Mouse (Mus musculus): ENCODE data around the gene Pknox1. TPM values are rescaled to one million over a fixed set of nuclear protein-coding genes. Genes with fewer than 3 reads are reported as not detected.
"Not testable (repeated sequence)": the region's sequence is repeated elsewhere in the genome, so short reads cannot be mapped to it uniquely, and the experiment has no call there.

Pknox1 gene
- polyA plus RNA-seq, 1 experiment from 2014 or later: 15.0 TPM

DNA sequence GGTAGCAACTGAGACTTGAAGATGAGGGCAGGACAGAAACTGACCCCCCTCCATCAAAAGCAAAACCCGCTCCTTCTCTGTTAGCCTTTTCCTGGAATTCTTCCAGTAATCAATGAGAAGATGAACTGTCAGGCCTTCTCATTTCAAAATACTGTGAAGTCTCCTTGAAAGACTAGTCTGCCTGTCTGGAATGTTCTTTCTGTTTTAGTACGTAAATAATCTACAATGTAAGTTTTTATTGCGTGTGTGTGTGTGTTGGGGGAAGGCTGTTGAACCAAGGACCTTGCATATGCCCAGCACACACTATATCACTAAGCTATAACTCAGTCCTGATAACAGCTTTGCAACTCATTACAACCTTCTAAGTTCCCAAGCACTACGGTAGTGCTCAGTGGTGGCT lies 39.4 kb upstream of the Pknox1 start:
- TF ChIP-seq EP300 (IDR thresholded peaks at IDR 0.05) (no peak), CTCF (IDR thresholded peaks at IDR 0.05) (no peak)
- DNase-seq (ENCODE audit: low spot score) (peak; percentile 53), ATAC-seq (no peak)
- H3K4me3 ChIP-seq (ENCODE audit: low read depth, low read length): no peak overlapping the region
- H3K4me1 ChIP-seq (ENCODE audit: insufficient read depth, low read depth, low read length): no peaks in the 10 kb centered on the region; the same call in 1 of the 2 replicates
- H3K27ac ChIP-seq (ENCODE audit: low read length): no peak overlapping the region
- H3K36me3 ChIP-seq (ENCODE audit: insufficient read depth, low read length): peaks cover 9% of the 10 kb centered on the region
- H3K27me3 ChIP-seq (replicated peaks; ENCODE audit: insufficient read depth, low read length): no peaks in the 10 kb centered on the region
- H3K9ac ChIP-seq (replicated peaks; ENCODE audit: low read depth): no peak overlapping the region
- no peaks in the 10 kb centered on the region for H3K9me3 ChIP-seq (ENCODE audit: low read length)
- no peak overlapping the region for H3K4me2 ChIP-seq (replicated peaks; ENCODE audit: low read depth, low read length)
- 64% methylated on average over 4 of the region's 4 CpGs for WGBS

DNA sequence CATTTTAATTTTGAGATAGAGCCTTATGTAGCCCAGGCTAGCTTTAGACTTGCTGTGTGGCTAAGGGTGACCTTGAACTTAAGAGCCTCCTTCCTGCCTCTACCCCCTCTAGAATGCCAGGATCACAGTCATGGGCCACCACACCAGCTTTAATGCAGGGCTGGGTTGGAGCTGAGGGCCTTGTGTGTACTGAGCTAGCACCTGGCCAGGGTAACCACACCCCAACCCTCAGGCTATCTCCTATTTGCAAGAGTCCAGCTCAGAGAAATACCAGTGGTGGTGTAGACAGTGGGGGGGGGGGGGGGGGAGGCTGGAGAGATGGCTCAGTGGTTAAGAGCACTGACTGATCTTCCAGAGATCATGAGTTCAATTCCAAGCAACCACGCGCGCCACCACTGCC lies 38.7 kb upstream of the Pknox1 start:
- no peak for TF ChIP-seq EP300 (IDR thresholded peaks at IDR 0.05)
- no peak for TF ChIP-seq CTCF (IDR thresholded peaks at IDR 0.05)
- ATAC-seq: no peak
- DNase-seq (ENCODE audit: low spot score): no peak
- Histone ChIP-seq H3K4me1 (ENCODE audit: insufficient read depth, low read depth, low read length) (no peaks in the 10 kb centered on the region; the same call in 1 of the 2 replicates), H3K9ac (replicated peaks; ENCODE audit: low read depth) (no peak overlapping the region), H3K36me3 (ENCODE audit: insufficient read depth, low read length) (peaks cover 12% of the 10 kb centered on the region), H3K4me3 (ENCODE audit: low read depth, low read length) (no peak overlapping the region), H3K27me3 (replicated peaks; ENCODE audit: insufficient read depth, low read length) (no peaks in the 10 kb centered on the region), H3K9me3 (ENCODE audit: low read length) (no peaks in the 10 kb centered on the region), H3K4me2 (replicated peaks; ENCODE audit: low read depth, low read length) (no peak overlapping the region), H3K27ac (ENCODE audit: low read length) (no peak overlapping the region)
- WGBS: 93% methylated on average over 3 of the region's 3 CpGs

- peaks cover 15% of the 10 kb centered on the region for H3K36me3 ChIP-seq (ENCODE audit: insufficient read depth, low read length)
- no peaks in the 10 kb centered on the region for H3K4me1 ChIP-seq (ENCODE audit: insufficient read depth, low read depth, low read length)
- H3K27me3 ChIP-seq (replicated peaks; ENCODE audit: insufficient read depth, low read length): no peaks in the 10 kb centered on the region
- TF ChIP-seq EP300 (IDR thresholded peaks at IDR 0.05) (no peak), CTCF (IDR thresholded peaks at IDR 0.05) (peak; percentile 70)
- no peak overlapping the region; the same call in 1 of the 2 replicates for H3K4me2 ChIP-seq (replicated peaks; ENCODE audit: low read depth, low read length)
- no peak overlapping the region for H3K9ac ChIP-seq (replicated peaks; ENCODE audit: low read depth)
- no peak overlapping the region for H3K27ac ChIP-seq (ENCODE audit: low read length)
- no peak overlapping the region for H3K4me3 ChIP-seq (ENCODE audit: low read depth, low read length)
- no peaks in the 10 kb centered on the region for H3K9me3 ChIP-seq (ENCODE audit: low read length)
- WGBS: 32% methylated on average over 15 of the region's 15 CpGs
- ATAC-seq (peak; percentile 56; the same call in 1 of the 2 replicates), DNase-seq (ENCODE audit: low spot score) (peak; percentile 86)
These were observed 35.2 kb upstream of the Pknox1 start for GRCm38 (mm10) chr17:31529314-31529713.

GRCm38 (mm10) chr17:31531441-31532158 lies 32.9 kb upstream of the Pknox1 start:
- 81% methylated on average over 14 of the region's 14 CpGs for WGBS
- H3K9ac ChIP-seq (replicated peaks; ENCODE audit: low read depth): no peak overlapping the region
- peaks cover 15% of the 10 kb centered on the region for H3K36me3 ChIP-seq (ENCODE audit: insufficient read depth, low read length)
- H3K9me3 ChIP-seq (ENCODE audit: low read length): no peaks in the 10 kb centered on the region
- no peak for TF ChIP-seq EP300 (IDR thresholded peaks at IDR 0.05)
- no peak for TF ChIP-seq CTCF (IDR thresholded peaks at IDR 0.05)
- no peak overlapping the region for H3K4me3 ChIP-seq (ENCODE audit: low read depth, low read length)
- no peaks in the 10 kb centered on the region for H3K27me3 ChIP-seq (replicated peaks; ENCODE audit: insufficient read depth, low read length)
- H3K4me1 ChIP-seq (ENCODE audit: insufficient read depth, low read depth, low read length): peaks cover 6% of the 10 kb centered on the region; the same call in 1 of the 2 replicates
- no peak overlapping the region for H3K4me2 ChIP-seq (replicated peaks; ENCODE audit: low read depth, low read length)
- ATAC-seq (no peak), DNase-seq (ENCODE audit: low spot score) (peak; percentile 22)
- H3K27ac ChIP-seq (ENCODE audit: low read length): no peak overlapping the region

DNA sequence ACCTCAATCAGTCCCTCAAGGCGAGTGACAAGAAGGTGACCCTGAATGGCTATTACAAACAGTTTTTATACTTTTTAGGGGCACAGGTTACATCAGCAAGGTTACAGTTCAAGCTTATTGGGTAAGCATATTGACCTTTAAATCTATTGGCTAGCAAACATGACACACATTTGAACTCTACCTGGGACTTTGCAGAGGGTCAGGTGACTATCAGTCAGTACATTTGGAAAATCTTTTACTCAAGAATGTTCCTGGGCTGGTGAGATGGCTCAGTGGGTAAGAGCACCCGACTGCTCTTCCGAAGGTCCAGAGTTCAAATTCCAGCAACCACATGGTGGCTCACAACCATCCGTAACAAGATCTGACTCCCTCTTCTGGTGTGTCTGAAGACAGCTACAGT lies 32.2 kb upstream of the Pknox1 start:
- H3K9me3 ChIP-seq (ENCODE audit: low read length); ATAC-seq; H3K27ac ChIP-seq (ENCODE audit: low read length); H3K4me1 ChIP-seq (ENCODE audit: insufficient read depth, low read depth, low read length); H3K4me2 ChIP-seq (replicated peaks; ENCODE audit: low read depth, low read length); H3K27me3 ChIP-seq (replicated peaks; ENCODE audit: insufficient read depth, low read length); DNase-seq (ENCODE audit: low spot score); H3K4me3 ChIP-seq (ENCODE audit: low read depth, low read length); H3K9ac ChIP-seq (replicated peaks; ENCODE audit: low read depth): not testable (repeated sequence)
- 88% methylated on average over 3 of the region's 4 CpGs for WGBS
- peaks cover 13% of the 10 kb centered on the region for H3K36me3 ChIP-seq (ENCODE audit: insufficient read depth, low read length)

DNA sequence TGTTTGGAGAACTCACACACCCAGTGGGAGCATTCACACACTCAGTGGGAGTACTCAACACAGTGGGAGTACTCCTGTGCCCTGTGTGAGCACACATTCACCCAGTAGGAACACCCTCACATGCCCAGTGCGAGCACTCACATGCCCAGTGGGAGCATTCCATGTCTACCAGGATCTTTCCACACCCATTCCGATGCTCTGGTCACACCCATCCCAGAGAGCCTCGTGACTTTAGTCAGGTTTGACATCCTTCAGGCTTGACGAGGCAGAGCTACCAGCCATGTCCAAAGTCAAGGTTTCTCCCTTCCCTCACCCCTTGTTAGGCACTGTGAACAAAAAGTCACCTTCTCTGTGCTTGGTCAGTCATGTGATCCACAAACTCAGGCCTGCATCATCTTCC lies 29.2 kb upstream of the Pknox1 start:
- Histone ChIP-seq H3K27me3 (replicated peaks; ENCODE audit: insufficient read depth, low read length) (no peaks in the 10 kb centered on the region), H3K9ac (replicated peaks; ENCODE audit: low read depth) (no peak overlapping the region), H3K36me3 (ENCODE audit: insufficient read depth, low read length) (peaks cover 10% of the 10 kb centered on the region; the same call in 1 of the 2 replicates), H3K9me3 (ENCODE audit: low read length) (no peaks in the 10 kb centered on the region), H3K4me3 (ENCODE audit: low read depth, low read length) (no peak overlapping the region), H3K27ac (ENCODE audit: low read length) (peak overlapping the region; percentile 74), H3K4me2 (replicated peaks; ENCODE audit: low read depth, low read length) (no peak overlapping the region), H3K4me1 (ENCODE audit: insufficient read depth, low read depth, low read length) (peaks cover 6% of the 10 kb centered on the region; the same call in 1 of the 2 replicates)
- TF ChIP-seq EP300 (IDR thresholded peaks at IDR 0.05) (no peak), CTCF (IDR thresholded peaks at IDR 0.05) (no peak)
- ATAC-seq (peak; percentile 58), DNase-seq (ENCODE audit: low spot score) (no peak)
- WGBS: 46% methylated on average over 4 of the region's 4 CpGs

Data from lung, postnatal 0 days (tissue).